Mouse (Mus musculus): ENCODE results near the gene Wtap. TPM values are rescaled to one million over a fixed set of nuclear protein-coding genes. Genes with fewer than 3 reads are reported as not detected.

Wtap gene
- total RNA-seq (2023): 114 TPM

DNA sequence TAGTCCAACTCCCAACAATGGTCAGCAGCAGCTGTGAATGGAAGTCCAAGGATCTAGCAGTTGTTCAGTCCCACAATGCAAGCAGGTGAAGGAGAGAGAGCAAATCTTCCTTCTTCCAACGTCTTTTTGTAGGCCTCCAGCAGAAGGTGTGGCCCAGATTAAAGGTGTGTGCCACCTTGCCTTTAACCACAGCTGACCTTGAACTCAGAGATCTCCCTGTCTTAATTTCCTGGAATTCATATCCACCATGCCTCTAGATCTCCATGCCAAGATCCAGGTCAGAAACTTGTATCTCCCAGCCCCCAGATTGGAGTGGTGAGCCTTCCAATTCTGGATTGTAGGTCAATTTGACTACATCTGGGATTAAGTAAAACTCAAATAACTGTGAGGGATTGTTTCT is at the start of gene Wtap:
TSS of gene Wtap (minus strand) at position 101 of the 400 bp plus-strand sequence.

DNA sequence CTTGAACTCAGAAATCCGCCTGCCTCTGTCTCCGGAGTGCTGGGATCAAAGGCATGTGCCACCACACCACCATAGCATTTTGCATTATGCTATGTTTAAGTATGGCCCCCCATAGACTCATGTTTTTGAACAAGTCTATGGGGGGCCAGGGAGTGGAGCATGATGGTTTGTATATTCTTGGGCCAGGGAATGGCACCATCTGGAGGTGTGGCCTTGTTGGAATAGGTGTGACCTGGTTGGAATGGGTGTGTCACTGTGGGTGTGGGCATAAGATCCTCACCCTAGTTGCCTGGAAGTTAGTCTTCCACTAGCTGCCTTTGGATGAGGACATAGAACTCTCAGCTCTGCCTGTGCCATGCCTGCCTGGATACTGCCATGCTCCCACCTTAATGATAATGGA is 12.6 kb upstream of the Wtap start, which contains the start of gene Sod2:
TSS of gene Sod2 (plus strand) at position 301 of the 400 bp plus-strand sequence.

DNA sequence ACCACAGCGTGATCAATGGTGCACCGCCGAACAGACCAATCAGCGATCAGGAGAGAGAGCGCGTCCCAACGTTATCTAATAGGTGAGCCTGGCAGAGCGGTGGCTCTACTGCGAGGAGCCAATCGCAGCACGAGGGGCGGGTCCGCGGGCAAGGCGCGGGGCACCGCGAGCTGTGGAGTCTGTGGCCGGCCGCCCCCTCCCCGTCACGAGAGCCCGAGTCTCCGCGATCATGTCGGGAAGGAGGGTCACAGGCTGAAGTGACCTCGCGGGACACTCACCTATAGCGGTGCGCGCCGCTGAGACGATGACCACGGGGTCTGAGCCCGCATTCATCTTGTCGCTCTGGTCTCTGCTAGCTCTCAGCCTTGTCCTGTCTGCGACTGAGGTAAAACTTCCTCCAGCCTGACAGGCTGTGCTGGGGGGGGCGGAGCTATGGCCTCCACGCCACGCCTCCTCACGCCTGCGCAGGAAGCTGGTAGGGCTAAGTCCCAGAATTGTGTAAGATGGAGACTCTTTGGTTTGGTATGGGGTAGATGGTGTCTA is 33.6 kb downstream of the Wtap start, which contains the start of gene Acat2:
TSS of gene Acat2 (minus strand) at position 417 of the 543 bp plus-strand sequence.

DNA sequence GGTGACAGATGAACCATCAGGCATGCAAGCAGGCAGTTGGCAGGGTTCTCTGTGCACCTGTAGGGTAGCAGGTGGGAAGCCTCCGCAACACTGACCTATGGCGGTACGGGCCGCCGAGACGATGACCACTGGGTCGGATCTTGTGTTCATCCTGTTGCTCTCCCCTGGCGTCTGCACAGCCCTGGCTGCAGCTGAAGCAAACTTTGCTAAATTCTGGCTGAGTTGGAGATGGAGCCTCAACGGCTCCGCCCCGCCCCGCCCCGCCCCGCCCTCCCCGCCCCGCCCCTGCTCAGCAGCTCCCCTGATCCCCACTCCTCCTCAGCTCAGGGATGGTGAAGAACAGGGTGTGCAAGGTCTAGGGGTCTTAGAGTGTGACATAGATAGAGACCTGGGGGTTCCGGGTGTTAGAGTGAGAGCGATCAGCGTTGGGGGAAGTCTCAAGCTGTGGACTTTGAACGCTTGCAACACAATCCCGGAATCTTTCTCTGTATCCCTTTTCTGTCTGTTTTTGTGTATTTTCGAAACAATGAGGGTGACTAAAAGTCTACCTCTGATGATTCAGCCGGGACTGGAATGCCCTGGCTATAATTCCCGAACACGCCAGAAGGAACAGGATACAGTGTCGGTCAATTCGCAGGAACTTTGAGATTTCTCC is 53.7 kb downstream of the Wtap start, which contains the start of gene Acat3:
TSS of gene Acat3 (minus strand) at position 450 of the 655 bp plus-strand sequence.

Other genes with a start within 250 kb of the Wtap start
- 41.2 TPM for gene Igf2r, start 224.5 kb downstream of the Wtap start, total RNA-seq (2023)
- gene Mas1, start 126.0 kb downstream of the Wtap start, total RNA-seq (2023): not detected
- gene Mrgprh, start 118.1 kb downstream of the Wtap start, total RNA-seq (2023): not detected
- gene Pnldc1, start 83.9 kb downstream of the Wtap start, total RNA-seq (2023): 3.3 TPM
- gene Tcp1, start 78.5 kb downstream of the Wtap start, total RNA-seq (2023): 181 TPM
- 46.6 TPM for gene Mrpl18, start 77.8 kb downstream of the Wtap start, total RNA-seq (2023)
- 0.50 TPM for gene Acat3, start 53.6 kb downstream of the Wtap start, total RNA-seq (2023)
- gene Acat2, start 33.4 kb downstream of the Wtap start, total RNA-seq (2023): 23.7 TPM
- 62.5 TPM for gene Sod2, start 12.7 kb upstream of the Wtap start, total RNA-seq (2023)
- gene Gpr31b, start 58.1 kb upstream of the Wtap start, total RNA-seq (2023): not detected
- not detected for gene Tcp10b, start 66.9 kb upstream of the Wtap start, total RNA-seq (2023)
- gene Unc93a, start 137.6 kb upstream of the Wtap start, total RNA-seq (2023): not detected
- gene Smok2a, start 227.0 kb upstream of the Wtap start, total RNA-seq (2023): not detected
- not detected for gene Smok2b, start 236.1 kb upstream of the Wtap start, total RNA-seq (2023)